In the genomic region with DNA sequence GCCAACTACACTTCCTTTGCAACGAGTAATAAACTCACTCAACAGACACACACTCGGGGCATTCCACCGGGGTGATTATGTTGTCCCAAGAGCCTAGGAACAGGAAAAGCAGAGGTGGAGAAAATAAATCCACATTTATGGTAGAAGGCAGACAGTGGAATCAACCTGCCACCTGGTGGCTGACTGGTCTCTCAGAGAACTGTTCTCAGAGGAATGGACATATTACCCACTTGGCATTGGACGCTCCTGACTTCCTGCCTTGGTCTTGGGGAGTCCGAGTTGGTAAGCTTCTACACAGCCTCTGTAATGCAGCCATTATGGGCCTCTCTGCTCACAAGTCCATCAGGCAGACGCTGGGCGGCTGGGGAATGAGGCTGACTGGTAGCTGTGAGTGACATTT, we compare ENCODE assay signal across 7 mouse cellular contexts. TPM values are rescaled to one million over a fixed set of nuclear protein-coding genes. Genes with fewer than 3 reads are reported as not detected.
A peak's percentile ranks its signal among the peaks of the same experiment; 100 is the strongest.
DNase-seq lines count a peak whose midpoint lies in the region; ATAC-seq and TF ChIP-seq lines count a peak whose summit lies in the region.

No protein-coding gene starts in this region.

- TF ChIP-seq CTCF in G1E (IDR thresholded peaks at IDR 0.05; ENCODE audit: low read depth, low read length), result no peak
- peak; percentile 30 for TF ChIP-seq CTCF in bone marrow, adult 2 months (IDR thresholded peaks at IDR 0.05; ENCODE audit: control insufficient read depth, insufficient read depth, low read length)

- no peak overlapping the region for H3K4me2 ChIP-seq in kidney, embryonic 16.5 days (replicated peaks; ENCODE audit: low read depth, low read length)
- H3K4me2 ChIP-seq in forebrain, embryonic 14.5 days (ENCODE audit: low read length), result no peak overlapping the region

- TF ChIP-seq POLR2A in bone marrow, adult 2 months (IDR thresholded peaks at IDR 0.05; ENCODE audit: borderline replicate concordance, control insufficient read depth, low read depth, low read length), result no peak

- no peaks in the 10 kb centered on the region for H3K27me3 ChIP-seq in kidney, embryonic 16.5 days (ENCODE audit: insufficient read depth, low read length)
- peaks cover 3% of the 10 kb centered on the region; the same call in 1 of the 2 replicates for H3K27me3 ChIP-seq in G1E (ENCODE audit: insufficient read depth, low read length)
- H3K27me3 ChIP-seq in forebrain, embryonic 14.5 days (replicated peaks; ENCODE audit: control insufficient read depth, insufficient read depth, low read length), result no peaks in the 10 kb centered on the region

- no peak overlapping the region for H3K4me3 ChIP-seq in kidney, embryonic 16.5 days (ENCODE audit: low read length)
- no peak overlapping the region for H3K4me3 ChIP-seq in G1E (ENCODE audit: low read depth, low read length)
- H3K4me3 ChIP-seq in bone marrow, adult 2 months (replicated peaks; ENCODE audit: control insufficient read depth, low read depth, low read length), result no peak overlapping the region
- H3K4me3 ChIP-seq in forebrain, embryonic 14.5 days (ENCODE audit: low read depth, low read length), result no peak overlapping the region

- 33% methylated on average over 7 of the region's 7 CpGs for WGBS in kidney, embryonic 16.5 days
- 18% methylated on average over 7 of the region's 7 CpGs for WGBS in bone marrow, adult 2 months
- 59% methylated on average over 7 of the region's 7 CpGs for WGBS in forebrain, embryonic 14.5 days

- DNase-seq in kidney, adult 11 months, result peak; percentile 28
- DNase-seq in G1E (ENCODE audit: low spot score), result peak; percentile 17
- peak; percentile 78 for DNase-seq in kidney, postnatal 10 days
- peak; percentile 37 for DNase-seq in naive thymus-derived CD4-positive, alpha-beta T cell, adult 2 months (ENCODE audit: low read depth)
- DNase-seq in forebrain, embryonic 14.5 days (ENCODE audit: low spot score), result no peak

- no peak overlapping the region for H3K27ac ChIP-seq in kidney, embryonic 16.5 days (ENCODE audit: low read length)
- H3K27ac ChIP-seq in bone marrow, adult 2 months (ENCODE audit: control insufficient read depth, insufficient read depth, low read depth, low read length, poor library complexity), result no peak overlapping the region
- H3K27ac ChIP-seq in forebrain, embryonic 14.5 days (ENCODE audit: low read depth, low read length), result no peak overlapping the region

- peaks cover 9% of the 10 kb centered on the region for H3K9me3 ChIP-seq in kidney, embryonic 16.5 days (ENCODE audit: low read length)
- H3K9me3 ChIP-seq in G1E (replicated peaks), result peaks cover 4% of the 10 kb centered on the region
- peaks cover 7% of the 10 kb centered on the region for H3K9me3 ChIP-seq in forebrain, embryonic 14.5 days (replicated peaks; ENCODE audit: control insufficient read depth, low read length)

- H3K36me3 ChIP-seq in kidney, embryonic 16.5 days (ENCODE audit: insufficient read depth, low read length), result no peaks in the 10 kb centered on the region
- H3K36me3 ChIP-seq in G1E (replicated peaks), result no peaks in the 10 kb centered on the region
- H3K36me3 ChIP-seq in forebrain, embryonic 14.5 days (ENCODE audit: control insufficient read depth, insufficient read depth, low read length), result no peaks in the 10 kb centered on the region

- H3K4me1 ChIP-seq in kidney, embryonic 16.5 days (ENCODE audit: insufficient read depth, low read length), result 0 out of 2 replicates have a peak, but pooled peaks cover 3% of the 10 kb centered on the region
- H3K4me1 ChIP-seq in G1E (ENCODE audit: insufficient read depth, low read depth, low read length), result peaks cover 24% of the 10 kb centered on the region
- H3K4me1 ChIP-seq in bone marrow, adult 2 months (ENCODE audit: control insufficient read depth, insufficient read depth, low read length), result no peaks in the 10 kb centered on the region
- no peaks in the 10 kb centered on the region for H3K4me1 ChIP-seq in forebrain, embryonic 14.5 days (ENCODE audit: control insufficient read depth, insufficient read depth, low read length)

- no peak for ATAC-seq in kidney, embryonic 16.5 days (ENCODE audit: low FRiP score, low TSS enrichment)
- no peak for ATAC-seq in G1E (ENCODE audit: extremely low read depth, insufficient number of reproducible peaks, low FRiP score, poor library complexity, severe bottlenecking)
- ATAC-seq in forebrain, embryonic 14.5 days, result no peak

- no peak overlapping the region for H3K9ac ChIP-seq in kidney, embryonic 16.5 days (replicated peaks; ENCODE audit: low read length)
- H3K9ac ChIP-seq in forebrain, embryonic 14.5 days (ENCODE audit: low read length), result no peak overlapping the region

RNA-seq across cellular contexts. Expression of a gene that starts 14.9 kb away (rescaled TPM):
- polyA plus RNA-seq in kidney, embryonic 16.5 days (2015; fragmentation: Nextera tagmentation; extraction: Ambion mirVana), result 0.96 and 1.2 TPM in 2 replicates
- total RNA-seq in G1E (2014; fragmentation: Nextera tagmentation) (32.2 and 44.7 TPM in 2 replicates), G1E (2017) (20.9 and 21.0 TPM in 2 replicates)
- polyA plus RNA-seq in G1E (2012), result 0.18 and 0.78 TPM in 2 replicates
- polyA plus RNA-seq in bone marrow, adult 2 months (2011; ENCODE audit: insufficient read depth, insufficient read length, low replicate concordance, missing spikeins), result 9.2 and 10.4 TPM in 2 replicates
- polyA plus RNA-seq in forebrain, embryonic 14.5 days (2014; fragmentation: Nextera tagmentation; extraction: Ambion mirVana), result 1.3 and 1.4 TPM in 2 replicates

RNA-seq across cellular contexts. Expression of a gene that starts 45.2 kb away (rescaled TPM):
- polyA plus RNA-seq in kidney, embryonic 16.5 days (2015; fragmentation: Nextera tagmentation; extraction: Ambion mirVana), result 37.8 and 38.2 TPM in 2 replicates
- total RNA-seq in G1E (2014; fragmentation: Nextera tagmentation) (33.6 and 38.4 TPM in 2 replicates), G1E (2017) (28.4 and 30.4 TPM in 2 replicates)
- polyA plus RNA-seq in G1E (2012), result 11.7 and 14.3 TPM in 2 replicates
- polyA plus RNA-seq in bone marrow, adult 2 months (2011; ENCODE audit: insufficient read depth, insufficient read length, low replicate concordance, missing spikeins), result 48.1 and 88.3 TPM in 2 replicates
- 41.9 and 45.2 TPM in 2 replicates for polyA plus RNA-seq in forebrain, embryonic 14.5 days (2014; fragmentation: Nextera tagmentation; extraction: Ambion mirVana)

RNA-seq across cellular contexts. Expression of a gene that starts 53.1 kb away (rescaled TPM):
- polyA plus RNA-seq in kidney, embryonic 16.5 days (2015; fragmentation: Nextera tagmentation; extraction: Ambion mirVana), result 1.8 and 3.1 TPM in 2 replicates
- not detected in 2 replicates for total RNA-seq in G1E (2014; fragmentation: Nextera tagmentation)
- 0.16 TPM in 1 of 2 replicates, not detected in the other for total RNA-seq in G1E (2017)
- polyA plus RNA-seq in G1E (2012), result not detected in 2 replicates
- 633 and 1,953 TPM in 2 replicates for polyA plus RNA-seq in bone marrow, adult 2 months (2011; ENCODE audit: insufficient read depth, insufficient read length, low replicate concordance, missing spikeins)
- 0.42 and 0.90 TPM in 2 replicates for polyA plus RNA-seq in forebrain, embryonic 14.5 days (2014; fragmentation: Nextera tagmentation; extraction: Ambion mirVana)

Comparison
In these comparisons a context has a peak if more than half of its experiments do, and no peak if none do; other contexts are left out.
1. RNA of a gene that starts 53.1 kb away (polyA plus RNA-seq): 633 to 1,953 TPM in bone marrow, adult 2 months; 1.8 to 3.1 TPM in kidney, embryonic 16.5 days, 0.42 to 0.90 TPM in forebrain, embryonic 14.5 days and not detected in G1E; every median in the first group is over 100 times any median in the second.